Mouse (Mus musculus) small intestine, adult 10 weeks (tissue): ENCODE data around the gene Nuak2. TPM values are rescaled to one million over a fixed set of nuclear protein-coding genes. Genes with fewer than 3 reads are reported as not detected.

Experiments used
- polyA plus RNA-seq: library from polyadenylated mRNA; stranded (reverse); fragments of 350-450 nt; fragmentation: Illumina TruSeq; extraction: RNeasy Lipid Tissue Mini Kit (QIAGEN cat#74804); gene quantifications from one replicate; pipeline ENCODE4 v1.2.3, GENCODE M21; 2014; ENCODE audit warnings: low replicate concordance

Nuak2 gene
- 28.3 TPM for polyA plus RNA-seq

GRCm38 (mm10) chr1:132315889-132316624, at the start of gene Nuak2:
Gene Nuak2, plus strand, starts transcription at chr1:132316126.

GRCm38 (mm10) chr1:132298425-132298800, 17.5 kb upstream of the Nuak2 start, which contains the start of gene Klhdc8a:
Gene Klhdc8a, plus strand, starts transcription at chr1:132298626.

Other genes starting within 250 kb of the Nuak2 start
- gene Mfsd4a, start 248.1 kb upstream of the Nuak2 start, polyA plus RNA-seq = 15.8 TPM
- 3.0 TPM for gene Cdk18, start 176.4 kb upstream of the Nuak2 start, polyA plus RNA-seq
- not detected for gene Lemd1, start 124.7 kb upstream of the Nuak2 start, polyA plus RNA-seq
- not detected for gene AC124108.1, start 124.7 kb upstream of the Nuak2 start, polyA plus RNA-seq
- not detected for gene Gm10188, start 86.4 kb upstream of the Nuak2 start, polyA plus RNA-seq
- gene Klhdc8a, start 17.5 kb upstream of the Nuak2 start, polyA plus RNA-seq = 0.11 TPM
- gene Tmcc2, start 75.2 kb downstream of the Nuak2 start, polyA plus RNA-seq = 0.37 TPM
- 7.6 TPM for gene Dstyk, start 101.4 kb downstream of the Nuak2 start, polyA plus RNA-seq
- gene Rbbp5, start 161.2 kb downstream of the Nuak2 start, polyA plus RNA-seq = 29.4 TPM
- gene Tmem81, start 190.1 kb downstream of the Nuak2 start, polyA plus RNA-seq = 3.5 TPM
- gene Cntn2, start 227.1 kb downstream of the Nuak2 start, polyA plus RNA-seq = not detected